ENCODE assay signal across 8 mouse cellular contexts in the genomic region with DNA sequence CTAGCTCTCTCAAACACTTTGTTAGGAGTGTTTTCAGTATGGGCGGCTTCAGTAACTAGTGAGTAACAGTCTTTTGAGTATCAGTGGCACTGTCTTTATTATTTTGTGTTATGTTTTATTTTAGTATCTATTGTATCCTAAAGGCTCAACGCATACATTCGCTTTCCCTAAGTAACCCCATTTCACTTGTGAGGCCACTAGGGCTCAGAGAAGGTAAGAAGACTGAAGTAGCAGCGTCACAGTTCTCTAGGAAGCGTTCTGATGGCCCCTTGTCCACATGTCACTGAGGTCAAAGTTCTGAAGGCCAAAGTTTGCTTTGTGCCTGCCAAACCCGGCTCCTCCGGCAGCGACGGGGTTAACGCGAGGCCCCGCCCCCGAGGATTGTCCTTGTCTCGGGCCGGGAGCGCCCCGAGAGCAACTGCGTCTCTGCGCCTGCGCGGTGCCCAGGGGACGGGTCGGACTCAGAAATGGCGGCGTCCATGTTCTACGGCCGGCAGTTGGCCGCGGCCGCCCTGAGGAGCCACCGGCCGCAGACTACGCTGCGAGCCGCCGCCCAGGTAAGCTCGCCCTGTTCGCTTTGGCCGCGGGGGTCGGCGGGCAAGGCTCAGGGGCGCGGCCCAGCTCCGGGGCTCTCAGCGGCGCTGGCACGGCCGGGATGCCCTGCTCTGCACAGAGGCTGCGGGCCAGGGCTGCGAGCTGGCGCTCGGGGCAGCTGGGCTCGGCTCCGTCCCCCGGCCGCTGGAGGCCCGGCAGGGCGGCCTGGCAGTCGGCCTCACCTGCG. TPM values are rescaled to one million over a fixed set of nuclear protein-coding genes. Genes with fewer than 3 reads are reported as not detected.
DNase-seq lines count a peak whose midpoint lies in the region; ATAC-seq and TF ChIP-seq lines count a peak whose summit lies in the region.

No protein-coding gene starts in this region.

- peaks cover 17% of the 10 kb centered on the region for H3K36me3 ChIP-seq in forebrain, embryonic 10.5 days (replicated peaks)
- H3K36me3 ChIP-seq in heart, embryonic 15.5 days = no peaks in the 10 kb centered on the region
- no peaks in the 10 kb centered on the region; the same call in 1 of the 2 replicates for H3K36me3 ChIP-seq in liver, embryonic 14.5 days (replicated peaks; ENCODE audit: control insufficient read depth, insufficient read depth, low read depth)
- no peaks in the 10 kb centered on the region for H3K36me3 ChIP-seq in neural tube, embryonic 11.5 days (ENCODE audit: control insufficient read depth, insufficient read depth, low read length)
- no peaks in the 10 kb centered on the region for H3K36me3 ChIP-seq in stomach, postnatal 0 days (ENCODE audit: control insufficient read depth, insufficient read depth, low read length)

- H3K27me3 ChIP-seq in forebrain, embryonic 10.5 days (ENCODE audit: poor library complexity, severe bottlenecking) = no peaks in the 10 kb centered on the region
- no peaks in the 10 kb centered on the region for H3K27me3 ChIP-seq in heart, embryonic 15.5 days
- H3K27me3 ChIP-seq in liver, embryonic 14.5 days (ENCODE audit: control insufficient read depth, insufficient read depth, low read length) = no peaks in the 10 kb centered on the region
- H3K27me3 ChIP-seq in neural tube, embryonic 11.5 days (ENCODE audit: control insufficient read depth, insufficient read depth, low read length) = no peaks in the 10 kb centered on the region
- no peaks in the 10 kb centered on the region for H3K27me3 ChIP-seq in stomach, postnatal 0 days (ENCODE audit: control insufficient read depth, insufficient read depth, low read length)

- H3K9me3 ChIP-seq in forebrain, embryonic 10.5 days = no peaks in the 10 kb centered on the region
- H3K9me3 ChIP-seq in heart, embryonic 15.5 days (replicated peaks) = no peaks in the 10 kb centered on the region
- no peaks in the 10 kb centered on the region for H3K9me3 ChIP-seq in liver, embryonic 14.5 days (ENCODE audit: control insufficient read depth, low read length)
- no peaks in the 10 kb centered on the region for H3K9me3 ChIP-seq in neural tube, embryonic 11.5 days (ENCODE audit: control insufficient read depth, low read length)
- no peaks in the 10 kb centered on the region for H3K9me3 ChIP-seq in stomach, postnatal 0 days (ENCODE audit: control insufficient read depth, low read length)

- WGBS in forebrain, embryonic 10.5 days = 4% methylated on average over 61 of the region's 61 CpGs
- WGBS in heart, embryonic 15.5 days = 4% methylated on average over 61 of the region's 61 CpGs
- WGBS in liver, embryonic 14.5 days (ENCODE audit: insufficient replicate concordance) = 4% methylated on average over 58 of the region's 61 CpGs
- 4% methylated on average over 51 of the region's 61 CpGs for WGBS in neural tube, embryonic 11.5 days
- 4% methylated on average over 61 of the region's 61 CpGs for WGBS in stomach, postnatal 0 days

- peak; percentile 95 for ATAC-seq in heart, embryonic 15.5 days (replicated peaks; ENCODE audit: insufficient number of reproducible peaks, insufficient read depth, low FRiP score, low read depth)
- ATAC-seq in liver, embryonic 14.5 days (ENCODE audit: insufficient read depth) = peak; percentile 94
- ATAC-seq in neural tube, embryonic 11.5 days (ENCODE audit: insufficient read depth, low FRiP score, low TSS enrichment) = peak; percentile 95
- ATAC-seq in stomach, postnatal 0 days (ENCODE audit: low FRiP score, low TSS enrichment) = peak; percentile 97

- no peak for TF ChIP-seq EP300 in liver, embryonic 14.5 days (IDR thresholded peaks at IDR 0.05; ENCODE audit: low read depth)
- no peak for TF ChIP-seq EP300 in stomach, postnatal 0 days (optimal IDR thresholded peaks at IDR 0.05)

- TF ChIP-seq CTCF in liver, embryonic 14.5 days (IDR thresholded peaks at IDR 0.05; ENCODE audit: low read depth) = no peak; the same call in 1 of the 2 replicates
- TF ChIP-seq CTCF in stomach, postnatal 0 days (IDR thresholded peaks at IDR 0.05; ENCODE audit: low read depth) = no peak; the same call in none of the 2 replicates

- H3K4me3 ChIP-seq in forebrain, embryonic 10.5 days = peak overlapping the region; percentile 100
- H3K4me3 ChIP-seq in heart, embryonic 15.5 days = peak overlapping the region; percentile 89
- H3K4me3 ChIP-seq in liver, embryonic 14.5 days (ENCODE audit: insufficient read depth in 1 of 2, low read depth in 2 of 2, low read length in 2 of 2) = peak overlapping the region; percentile 93 to 99
- H3K4me3 ChIP-seq in neural tube, embryonic 11.5 days (ENCODE audit: low read depth, low read length) = peak overlapping the region; percentile 97
- H3K4me3 ChIP-seq in stomach, postnatal 0 days (ENCODE audit: low read depth, low read length) = peak overlapping the region; percentile 97

- peak overlapping the region; percentile 71 for H3K4me2 ChIP-seq in heart, embryonic 15.5 days
- peak overlapping the region; percentile 86 for H3K4me2 ChIP-seq in liver, embryonic 14.5 days (ENCODE audit: low read depth)
- peak overlapping the region; percentile 57 for H3K4me2 ChIP-seq in neural tube, embryonic 11.5 days (ENCODE audit: low read depth)
- peak overlapping the region; percentile 80 for H3K4me2 ChIP-seq in stomach, postnatal 0 days (replicated peaks; ENCODE audit: low read depth)

- peak overlapping the region; percentile 96 for H3K9ac ChIP-seq in heart, embryonic 15.5 days
- peak overlapping the region; percentile 93 for H3K9ac ChIP-seq in liver, embryonic 14.5 days (replicated peaks)
- peak overlapping the region; percentile 94 for H3K9ac ChIP-seq in neural tube, embryonic 11.5 days (ENCODE audit: low read length)
- H3K9ac ChIP-seq in stomach, postnatal 0 days (ENCODE audit: low read length) = peak overlapping the region; percentile 90

- peak; percentile 85 to 90 for DNase-seq in CD8-positive naive resting alpha-beta T cell, adult 2 months (ENCODE audit: low read depth in 2 of 2, low spot score in 2 of 2)
- peak; percentile 89 for DNase-seq in c-Kit-positive CD71-negative TER-119-negative erythroid progenitor cells, embryonic 14.5 days (ENCODE audit: low read depth)
- peak; percentile 94 for DNase-seq in forebrain, embryonic 10.5 days (ENCODE audit: extremely low spot score, low spot score)
- peak; percentile 98 to 99 for DNase-seq in kidney, postnatal 25 days
- DNase-seq in liver, embryonic 14.5 days (ENCODE audit: low read depth in 3 of 3, low spot score in 3 of 3) = peak; percentile 81 to 83 (median 82)
- DNase-seq in neural tube, embryonic 11.5 days (ENCODE audit: low spot score) = peak; percentile 96
- DNase-seq in stomach, postnatal 0 days (ENCODE audit: low spot score) = peak; percentile 97

- H3K27ac ChIP-seq in forebrain, embryonic 10.5 days = peak overlapping the region; percentile 97
- H3K27ac ChIP-seq in heart, embryonic 15.5 days = peak overlapping the region; percentile 88
- H3K27ac ChIP-seq in liver, embryonic 14.5 days = peak overlapping the region; percentile 42; the same call in 1 of the 2 replicates
- H3K27ac ChIP-seq in neural tube, embryonic 11.5 days (ENCODE audit: low read depth, low read length) = peak overlapping the region; percentile 50; the same call in 1 of the 2 replicates
- H3K27ac ChIP-seq in stomach, postnatal 0 days (replicated peaks) = peak overlapping the region; percentile 74

- H3K4me1 ChIP-seq in forebrain, embryonic 10.5 days = peaks cover 18% of the 10 kb centered on the region
- peaks cover 14% of the 10 kb centered on the region for H3K4me1 ChIP-seq in heart, embryonic 15.5 days (replicated peaks)
- peaks cover 8 to 13% of the 10 kb centered on the region in 2 experiments for H3K4me1 ChIP-seq in liver, embryonic 14.5 days (replicated peaks; ENCODE audit: control insufficient read depth in 2 of 2, insufficient read depth in 2 of 2, low read length in 1 of 2)
- peaks cover 8% of the 10 kb centered on the region for H3K4me1 ChIP-seq in neural tube, embryonic 11.5 days (ENCODE audit: control insufficient read depth, insufficient read depth, low read length)
- H3K4me1 ChIP-seq in stomach, postnatal 0 days (replicated peaks; ENCODE audit: control insufficient read depth, insufficient read depth) = 0 out of 2 replicates have a peak, but pooled peaks cover 2% of the 10 kb centered on the region

RNA-seq across cellular contexts. Expression of a gene that starts 4.5 kb away (rescaled TPM):
- 10.3 and 11.3 TPM in 2 replicates for polyA plus RNA-seq in forebrain, embryonic 10.5 days (2016; fragmentation: Nextera tagmentation; extraction: Ambion mirVana)
- polyA plus RNA-seq in heart, embryonic 15.5 days (2015; fragmentation: Nextera tagmentation; extraction: Ambion mirVana) = 4.2 and 4.6 TPM in 2 replicates
- polyA plus RNA-seq in liver, embryonic 14.5 days (2012; rRNA removed) = 1.1 and 1.4 TPM in 2 replicates
- polyA plus RNA-seq in liver, embryonic 14.5 days (2014; fragmentation: Nextera tagmentation; extraction: Ambion mirVana) = 2.9 and 3.4 TPM in 2 replicates
- polyA plus RNA-seq in neural tube, embryonic 11.5 days (2014; fragmentation: Nextera tagmentation; extraction: Ambion mirVana) = 9.9 and 13.1 TPM in 2 replicates
- polyA plus RNA-seq in stomach, postnatal 0 days (2015; fragmentation: Nextera tagmentation; extraction: Ambion mirVana) = 2.6 and 2.8 TPM in 2 replicates

RNA-seq across cellular contexts. Expression of a gene that starts 27.4 kb away (rescaled TPM):
- 109 and 120 TPM in 2 replicates for polyA plus RNA-seq in forebrain, embryonic 10.5 days (2016; fragmentation: Nextera tagmentation; extraction: Ambion mirVana)
- polyA plus RNA-seq in heart, embryonic 15.5 days (2015; fragmentation: Nextera tagmentation; extraction: Ambion mirVana) = 195 and 257 TPM in 2 replicates
- 13.0 and 22.0 TPM in 2 replicates for polyA plus RNA-seq in liver, embryonic 14.5 days (2012; rRNA removed)
- 54.5 and 57.6 TPM in 2 replicates for polyA plus RNA-seq in liver, embryonic 14.5 days (2014; fragmentation: Nextera tagmentation; extraction: Ambion mirVana)
- 112 and 117 TPM in 2 replicates for polyA plus RNA-seq in neural tube, embryonic 11.5 days (2014; fragmentation: Nextera tagmentation; extraction: Ambion mirVana)
- polyA plus RNA-seq in stomach, postnatal 0 days (2015; fragmentation: Nextera tagmentation; extraction: Ambion mirVana) = 98.9 and 101 TPM in 2 replicates

RNA-seq across cellular contexts. Expression of a gene that starts 42.7 kb away (rescaled TPM):
- polyA plus RNA-seq in forebrain, embryonic 10.5 days (2016; fragmentation: Nextera tagmentation; extraction: Ambion mirVana) = 121 and 124 TPM in 2 replicates
- polyA plus RNA-seq in heart, embryonic 15.5 days (2015; fragmentation: Nextera tagmentation; extraction: Ambion mirVana) = 48.4 and 51.6 TPM in 2 replicates
- 13.3 and 18.2 TPM in 2 replicates for polyA plus RNA-seq in liver, embryonic 14.5 days (2012; rRNA removed)
- polyA plus RNA-seq in liver, embryonic 14.5 days (2014; fragmentation: Nextera tagmentation; extraction: Ambion mirVana) = 25.7 and 28.6 TPM in 2 replicates
- 96.7 and 101 TPM in 2 replicates for polyA plus RNA-seq in neural tube, embryonic 11.5 days (2014; fragmentation: Nextera tagmentation; extraction: Ambion mirVana)
- polyA plus RNA-seq in stomach, postnatal 0 days (2015; fragmentation: Nextera tagmentation; extraction: Ambion mirVana) = 39.4 and 39.5 TPM in 2 replicates

Comparison
In these comparisons a context has a peak if more than half of its experiments do, and no peak if none do; other contexts are left out.
1. Peak in every context shown above with its lines: DNase-seq, ATAC-seq, H3K4me3 ChIP-seq and H3K27ac ChIP-seq.
2. H3K27ac ChIP-seq: peak in every context shown above with its lines; median percentile 97 in forebrain, embryonic 10.5 days; 88 in heart, embryonic 15.5 days; 74 in stomach, postnatal 0 days; 50 in neural tube, embryonic 11.5 days; 42 in liver, embryonic 14.5 days.